Mouse (Mus musculus) kidney, embryonic 15.5 days (tissue): Measurements from ENCODE around the gene Mrpl4. TPM values are rescaled to one million over a fixed set of nuclear protein-coding genes. Genes with fewer than 3 reads are reported as not detected.
A peak's percentile ranks its signal among the peaks of the same experiment; 100 is the strongest.

Source experiments
- ATAC-seq: fragments of 200-750 bp; cut with Nextera tagmentation; replicated peaks from 2 replicates; pipeline ENCODE4 v1.8.0; 2017; ENCODE audit warnings: moderate TSS enrichment; ENCODE audit not compliant: low FRiP score
- H3K27ac ChIP-seq: fragments of 300-500 bp; sonication (generic); 2 replicates; pipeline ENCODE4 v1.5.1; 2015; ENCODE audit warnings: mild to moderate bottlenecking, inconsistent platforms
- H3K27me3 ChIP-seq: fragments of 300-500 bp; sonication (generic); 2 replicates; pipeline ENCODE4 v1.6.1; 2015; ENCODE audit warnings: inconsistent platforms
- H3K36me3 ChIP-seq: fragments of 300-500 bp; sonication (generic); 2 replicates; pipeline ENCODE4 v1.6.1; 2015; ENCODE audit warnings: inconsistent platforms
- H3K4me1 ChIP-seq: fragments of 300-500 bp; sonication (generic); 2 replicates; pipeline ENCODE4 v1.6.1; 2015; ENCODE audit warnings: inconsistent platforms
- H3K4me2 ChIP-seq: fragments of 300-500 bp; sonication (generic); 2 replicates; pipeline ENCODE4 v1.6.1; 2015; ENCODE audit warnings: moderate library complexity, mild to moderate bottlenecking, inconsistent platforms
- H3K4me3 ChIP-seq: fragments of 300-500 bp; sonication (generic); replicated peaks from 2 replicates; pipeline ENCODE4 v1.5.1; 2015; ENCODE audit warnings: mild to moderate bottlenecking, inconsistent platforms
- H3K9ac ChIP-seq: fragments of 300-500 bp; sonication (generic); 2 replicates; pipeline ENCODE4 v1.6.1; 2015; ENCODE audit warnings: mild to moderate bottlenecking, inconsistent platforms
- H3K9me3 ChIP-seq: fragments of 300-500 bp; sonication (generic); replicated peaks from 2 replicates; pipeline ENCODE4 v1.6.1; 2016; ENCODE audit warnings: inconsistent platforms
- WGBS: fragments of 180-500 bp; shearing (Covaris S2); methylation state at CpG from one replicate; pipeline ENCODE4 v1.1.7; 2015; ENCODE audit warnings: mixed read lengths; 5-methylcytosine and 5-hydroxymethylcytosine counted together
- polyA plus RNA-seq: library from polyadenylated mRNA; unstranded; fragments of >200 nt; fragmentation: Nextera tagmentation; extraction: Ambion mirVana; gene quantifications from 2 replicates; pipeline ENCODE4 v1.2.1, GENCODE M21; 2015

The Mrpl4 gene
- polyA plus RNA-seq: 140 and 143 TPM in 2 replicates

- Histone ChIP-seq H3K4me3 (peak within 1 kb of the TSS; percentile 68), H3K27ac (peak within 1 kb of the TSS; percentile 78), H3K4me1 (peaks cover 7% of the 10 kb centered on the region), H3K9ac (peak within 1 kb of the TSS; percentile 71), H3K27me3 (no peaks in the 10 kb centered on the region), H3K36me3 (peaks cover 33% of the 10 kb centered on the region), H3K4me2 (peak within 1 kb of the TSS; percentile 88), H3K9me3 (no peaks in the 10 kb centered on the region)
- under 1% methylated on average over 72 of the region's 72 CpGs for WGBS
- ATAC-seq: peak; percentile 88
Observed at GRCm38 (mm10) chr9:21002627-21003551, at the start of gene Mrpl4. TSS of gene Mrpl4 (plus strand) at chr9:21002738.

GRCm38 (mm10) chr9:20956989-20957388, 45.5 kb upstream of the Mrpl4 start:
- WGBS: 81% methylated on average over 3 of the region's 3 CpGs
- Histone ChIP-seq H3K4me2 (no peak overlapping the region), H3K9ac (no peak overlapping the region), H3K4me3 (no peak overlapping the region), H3K4me1 (0 out of 2 replicates have a peak, but pooled peaks cover 5% of the 10 kb centered on the region), H3K9me3 (no peaks in the 10 kb centered on the region), H3K27me3 (no peaks in the 10 kb centered on the region), H3K36me3 (no peaks in the 10 kb centered on the region), H3K27ac (no peak overlapping the region)
- no peak for ATAC-seq

- Histone ChIP-seq H3K27ac (no peak within 1 kb of the TSS), H3K4me1 (no peaks in the 10 kb centered on the region), H3K36me3 (no peaks in the 10 kb centered on the region), H3K9me3 (no peaks in the 10 kb centered on the region), H3K9ac (no peak within 1 kb of the TSS), H3K4me3 (no peak within 1 kb of the TSS), H3K4me2 (no peak within 1 kb of the TSS), H3K27me3 (no peaks in the 10 kb centered on the region)
- WGBS: 90% methylated on average over 2 of the region's 2 CpGs
- no peak for ATAC-seq
Observed at GRCm38 (mm10) chr9:20959430-20959938, 43.1 kb upstream of the Mrpl4 start, which contains the start of gene Dnmt1. TSS of gene Dnmt1 (minus strand) at chr9:20959888.

GRCm38 (mm10) chr9:20961557-20961956, 41.0 kb upstream of the Mrpl4 start:
- Histone ChIP-seq H3K4me2 (no peak overlapping the region), H3K4me1 (no peaks in the 10 kb centered on the region), H3K27me3 (no peaks in the 10 kb centered on the region), H3K27ac (no peak overlapping the region), H3K9me3 (no peaks in the 10 kb centered on the region), H3K4me3 (no peak overlapping the region), H3K9ac (no peak overlapping the region), H3K36me3 (peaks cover 19% of the 10 kb centered on the region)
- WGBS: 78% methylated on average over 9 of the region's 9 CpGs
- no peak for ATAC-seq

GRCm38 (mm10) chr9:20965606-20966005, 36.9 kb upstream of the Mrpl4 start:
- Histone ChIP-seq H3K4me1 (no peaks in the 10 kb centered on the region), H3K9me3 (no peaks in the 10 kb centered on the region), H3K4me3 (no peak overlapping the region), H3K4me2 (no peak overlapping the region), H3K36me3 (peaks cover 47% of the 10 kb centered on the region), H3K27me3 (no peaks in the 10 kb centered on the region), H3K9ac (no peak overlapping the region), H3K27ac (no peak overlapping the region)
- ATAC-seq: no peak
- WGBS: 81% methylated on average over 4 of the region's 4 CpGs

GRCm38 (mm10) chr9:20966008-20966407, 36.5 kb upstream of the Mrpl4 start:
- H3K36me3 ChIP-seq: peaks cover 50% of the 10 kb centered on the region
- H3K4me3 ChIP-seq: no peak overlapping the region
- H3K27ac ChIP-seq: no peak overlapping the region
- no peaks in the 10 kb centered on the region for H3K9me3 ChIP-seq
- 82% methylated on average over 3 of the region's 3 CpGs for WGBS
- no peak overlapping the region for H3K4me2 ChIP-seq
- peaks cover under 1% of the 10 kb centered on the region for H3K4me1 ChIP-seq
- H3K9ac ChIP-seq: no peak overlapping the region
- no peaks in the 10 kb centered on the region for H3K27me3 ChIP-seq
- ATAC-seq: no peak

- H3K4me2 ChIP-seq: no peak overlapping the region
- peaks cover 50% of the 10 kb centered on the region for H3K36me3 ChIP-seq
- ATAC-seq: no peak
- peaks cover 8% of the 10 kb centered on the region for H3K4me1 ChIP-seq
- 79% methylated on average over 5 of the region's 5 CpGs for WGBS
- no peaks in the 10 kb centered on the region for H3K9me3 ChIP-seq
- no peak overlapping the region for H3K9ac ChIP-seq
- H3K4me3 ChIP-seq: no peak overlapping the region
- no peaks in the 10 kb centered on the region for H3K27me3 ChIP-seq
- no peak overlapping the region for H3K27ac ChIP-seq
Observed at GRCm38 (mm10) chr9:20966747-20967146, 35.8 kb upstream of the Mrpl4 start.

- Histone ChIP-seq H3K36me3 (peaks cover 29% of the 10 kb centered on the region), H3K4me3 (peak overlapping the region; percentile 88), H3K27me3 (no peaks in the 10 kb centered on the region), H3K4me1 (peaks cover 50% of the 10 kb centered on the region), H3K27ac (peak overlapping the region; percentile 90), H3K4me2 (peak overlapping the region; percentile 91), H3K9ac (no peak overlapping the region), H3K9me3 (no peaks in the 10 kb centered on the region)
- peak; percentile 59 for ATAC-seq
- 25% methylated on average over 7 of the region's 7 CpGs for WGBS
Observed at GRCm38 (mm10) chr9:20971751-20972140, 30.8 kb upstream of the Mrpl4 start.

DNA sequence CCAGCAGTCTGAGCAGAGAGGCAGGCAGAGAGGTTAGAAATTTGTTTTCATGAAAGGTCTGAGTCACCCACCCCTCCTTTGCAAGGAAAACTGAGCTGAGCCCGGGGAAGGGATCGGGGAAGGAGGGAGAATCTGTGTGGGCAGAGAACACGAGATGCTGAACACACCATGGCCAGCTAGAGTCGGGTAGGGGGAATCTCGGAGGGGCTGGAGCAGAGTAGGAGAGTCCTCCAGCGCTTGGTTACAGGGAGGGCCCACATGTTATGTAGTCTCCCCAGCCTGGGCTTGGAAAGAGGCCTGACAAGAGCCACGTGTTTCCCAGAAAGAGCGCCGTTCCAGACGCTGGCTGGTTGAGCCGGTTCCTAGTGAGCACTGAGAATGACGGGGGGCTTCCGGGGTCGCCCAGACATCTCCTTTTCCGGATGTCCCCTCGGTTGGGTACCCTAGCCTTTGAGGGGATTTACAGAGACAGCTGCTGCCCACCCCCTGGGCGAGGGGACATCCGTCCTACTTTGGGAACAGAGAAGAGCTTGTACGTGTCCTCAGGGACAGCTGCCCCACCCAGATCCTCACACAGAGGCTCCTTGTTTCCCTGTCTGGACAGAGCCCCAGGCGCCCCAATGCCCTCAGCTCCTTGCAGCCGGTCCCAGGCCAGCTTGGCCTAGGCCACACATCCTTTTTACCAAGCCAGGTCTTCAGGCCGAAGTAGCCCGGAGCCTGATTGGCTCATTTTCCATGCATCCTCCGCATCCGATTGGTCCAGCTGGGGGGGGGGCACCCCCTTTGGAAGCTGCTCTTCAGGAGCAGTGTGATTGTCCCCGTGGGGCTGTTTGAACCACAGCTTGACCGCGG, 30.2 kb upstream of the Mrpl4 start:
- Histone ChIP-seq H3K27me3 (no peaks in the 10 kb centered on the region), H3K4me3 (peak overlapping the region; percentile 88), H3K27ac (peak overlapping the region; percentile 90), H3K4me1 (peaks cover 55% of the 10 kb centered on the region), H3K36me3 (peaks cover 23% of the 10 kb centered on the region), H3K9me3 (no peaks in the 10 kb centered on the region), H3K4me2 (peak overlapping the region; percentile 91), H3K9ac (peak overlapping the region; percentile 15)
- ATAC-seq: peak; percentile 24
- 12% methylated on average over 28 of the region's 28 CpGs for WGBS

GRCm38 (mm10) chr9:20973001-20973681, 29.4 kb upstream of the Mrpl4 start:
- peak; percentile 0; the same call in 1 of the 2 replicates for ATAC-seq
- Histone ChIP-seq H3K36me3 (peaks cover 15% of the 10 kb centered on the region), H3K4me2 (peak overlapping the region; percentile 91), H3K9me3 (no peaks in the 10 kb centered on the region), H3K27me3 (no peaks in the 10 kb centered on the region), H3K4me3 (peak overlapping the region; percentile 88), H3K4me1 (peaks cover 55% of the 10 kb centered on the region), H3K27ac (peak overlapping the region; percentile 90), H3K9ac (peak overlapping the region; percentile 27; the same call in 1 of the 2 replicates)
- WGBS: 34% methylated on average over 4 of the region's 4 CpGs

DNA sequence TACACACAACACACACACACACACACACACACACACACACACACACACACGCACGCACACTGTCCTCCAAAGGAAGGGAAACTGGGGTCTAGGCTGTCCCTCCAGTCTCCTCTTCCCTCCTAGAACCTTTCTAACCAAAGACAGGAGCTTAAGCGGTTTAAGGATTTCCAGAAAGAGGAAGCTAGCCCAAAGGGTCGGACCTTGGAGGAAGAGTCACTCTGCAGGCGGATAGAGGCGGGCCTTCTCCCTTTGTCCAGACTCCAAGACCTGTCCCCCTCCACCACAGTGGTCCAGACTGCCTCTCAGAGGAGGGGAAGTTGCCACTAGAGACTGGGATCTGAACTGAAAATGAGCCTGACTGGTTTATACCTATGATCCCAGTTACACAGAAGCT, 28.9 kb upstream of the Mrpl4 start:
- peak overlapping the region; percentile 27; the same call in 1 of the 2 replicates for H3K9ac ChIP-seq
- peak overlapping the region; percentile 88 for H3K4me3 ChIP-seq
- ATAC-seq: no peak
- H3K4me1 ChIP-seq: peaks cover 55% of the 10 kb centered on the region
- 35% methylated on average over 6 of the region's 6 CpGs for WGBS
- H3K4me2 ChIP-seq: peak overlapping the region; percentile 91
- no peaks in the 10 kb centered on the region for H3K27me3 ChIP-seq
- peak overlapping the region; percentile 90 for H3K27ac ChIP-seq
- no peaks in the 10 kb centered on the region for H3K9me3 ChIP-seq
- peaks cover 10% of the 10 kb centered on the region for H3K36me3 ChIP-seq
